Mouse (Mus musculus): Measurements from ENCODE around the gene Armt1. TPM values are rescaled to one million over a fixed set of nuclear protein-coding genes. Genes with fewer than 3 reads are reported as not detected.
A peak's percentile ranks its signal among the peaks of the same experiment; 100 is the strongest.
"Not testable (repeated sequence)": the region's sequence is repeated elsewhere in the genome, so short reads cannot be mapped to it uniquely, and the experiment has no call there.

Armt1 gene
- polyA plus RNA-seq, 1 experiment from 2014 or later = 10.6 TPM

DNA sequence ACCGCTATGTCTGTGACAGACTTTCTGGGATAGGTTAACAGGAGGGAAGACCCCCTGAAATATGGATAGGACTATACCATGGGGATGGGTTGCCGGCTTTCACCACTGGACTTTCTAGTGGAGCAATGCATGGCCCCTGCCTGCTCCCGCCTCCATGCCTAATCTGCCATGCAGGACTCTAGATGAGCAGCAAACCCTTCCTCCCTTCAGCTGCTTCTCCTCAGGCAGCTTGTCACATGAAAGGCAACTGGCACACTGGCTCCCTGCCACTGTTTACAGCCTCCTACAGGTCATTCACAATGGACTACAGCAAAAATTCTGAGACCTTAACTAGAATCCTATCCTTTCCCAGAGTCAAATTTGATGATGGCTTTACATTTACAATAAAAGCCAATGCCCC lies 1.4 kb upstream of the Armt1 start:
- Histone ChIP-seq H3K4me2 (ENCODE audit: low read depth, low read length) (peak overlapping the region; percentile 53), H3K9me3 (ENCODE audit: control insufficient read depth, low read length) (no peaks in the 10 kb centered on the region), H3K4me1 (ENCODE audit: control insufficient read depth, insufficient read depth, low read length) (peaks cover 5% of the 10 kb centered on the region; the same call in 1 of the 2 replicates), H3K9ac (replicated peaks; ENCODE audit: low read depth, low read length) (no peak overlapping the region; the same call in 1 of the 2 replicates), H3K27me3 (ENCODE audit: control insufficient read depth, insufficient read depth, low read length) (no peaks in the 10 kb centered on the region), H3K36me3 (ENCODE audit: control insufficient read depth, insufficient read depth, low read length) (peaks cover 5% of the 10 kb centered on the region; the same call in 1 of the 2 replicates), H3K27ac (ENCODE audit: low read depth, low read length) (no peak overlapping the region), H3K4me3 (ENCODE audit: low read depth, low read length) (no peak overlapping the region)
- no peak for ATAC-seq (ENCODE audit: low read depth)
- 89% methylated on average over 3 of the region's 3 CpGs for WGBS

DNA sequence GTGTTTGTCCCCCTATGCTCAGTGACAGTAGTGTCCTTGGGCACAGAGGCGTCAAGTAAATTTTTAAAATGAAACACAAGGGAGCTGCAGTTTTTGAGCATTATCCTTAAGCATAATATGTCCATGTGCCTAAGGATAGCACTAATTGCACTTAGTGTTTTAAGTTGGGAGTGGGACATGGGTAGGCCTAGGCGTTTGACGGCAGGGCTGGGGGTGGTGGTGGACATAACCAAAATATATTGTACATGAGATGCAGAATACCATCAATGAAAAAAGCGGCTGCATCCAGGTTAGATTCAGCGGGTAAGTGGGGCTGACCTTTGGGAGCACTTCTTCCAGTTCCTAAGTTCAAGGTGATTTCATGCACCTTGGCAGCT lies 533 bp upstream of the Armt1 start:
- Histone ChIP-seq H3K4me2 (ENCODE audit: low read depth, low read length) (peak overlapping the region; percentile 53), H3K27me3 (ENCODE audit: control insufficient read depth, insufficient read depth, low read length) (no peaks in the 10 kb centered on the region), H3K4me1 (ENCODE audit: control insufficient read depth, insufficient read depth, low read length) (peaks cover 5% of the 10 kb centered on the region; the same call in 1 of the 2 replicates), H3K36me3 (ENCODE audit: control insufficient read depth, insufficient read depth, low read length) (no peaks in the 10 kb centered on the region; the same call in 1 of the 2 replicates), H3K9ac (replicated peaks; ENCODE audit: low read depth, low read length) (peak overlapping the region; percentile 53), H3K27ac (ENCODE audit: low read depth, low read length) (peak overlapping the region; percentile 49; the same call in 1 of the 2 replicates), H3K9me3 (ENCODE audit: control insufficient read depth, low read length) (no peaks in the 10 kb centered on the region), H3K4me3 (ENCODE audit: low read depth, low read length) (peak overlapping the region; percentile 64)
- peak; percentile 46; the same call in 1 of the 2 replicates for ATAC-seq (ENCODE audit: low read depth)
- WGBS = 14% methylated on average over 5 of the region's 5 CpGs

DNA sequence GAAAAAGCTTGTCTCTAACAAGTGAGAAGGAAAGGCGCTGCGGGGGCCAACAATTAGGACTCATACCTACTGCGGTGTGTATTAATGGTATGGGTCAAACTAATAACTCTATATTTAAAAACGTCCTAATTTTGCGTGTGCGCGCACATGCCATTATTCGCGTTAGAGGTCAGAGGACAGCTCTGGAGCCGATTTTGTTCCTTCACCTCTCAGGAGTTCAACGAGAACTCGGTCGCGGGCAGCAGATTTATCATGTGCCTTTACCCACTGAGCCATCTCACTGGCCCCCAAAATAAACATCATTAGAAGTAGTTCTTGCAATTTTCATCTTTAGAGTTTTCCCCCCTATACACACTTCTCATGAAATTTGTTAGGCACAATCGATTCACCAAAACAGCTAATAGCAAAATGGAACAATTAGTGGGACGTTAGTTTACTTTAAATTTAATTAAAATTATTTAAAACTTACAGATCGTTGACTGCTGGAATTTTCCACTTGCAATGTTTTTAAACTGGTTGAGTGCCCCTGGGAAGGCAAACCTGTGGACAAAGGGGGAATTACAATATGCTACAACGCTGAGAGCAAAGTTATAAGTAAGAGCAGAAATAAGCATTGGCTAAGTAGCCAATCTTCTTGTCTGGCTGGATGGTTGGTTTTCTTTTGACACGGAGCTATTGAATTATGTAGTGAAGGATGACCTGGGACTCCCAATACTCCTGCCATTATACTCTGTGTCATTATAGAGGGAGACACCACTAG lies 909 bp downstream of the Armt1 start:
- WGBS = 12% methylated on average over 19 of the region's 19 CpGs
- Histone ChIP-seq H3K9me3 (ENCODE audit: control insufficient read depth, low read length) (no peaks in the 10 kb centered on the region), H3K4me3 (ENCODE audit: low read depth, low read length) (peak overlapping the region; percentile 64), H3K36me3 (ENCODE audit: control insufficient read depth, insufficient read depth, low read length) (no peaks in the 10 kb centered on the region), H3K27me3 (ENCODE audit: control insufficient read depth, insufficient read depth, low read length) (no peaks in the 10 kb centered on the region), H3K27ac (ENCODE audit: low read depth, low read length) (peak overlapping the region; percentile 80; the same call in 1 of the 2 replicates), H3K9ac (replicated peaks; ENCODE audit: low read depth, low read length) (peak overlapping the region; percentile 72), H3K4me2 (ENCODE audit: low read depth, low read length) (peak overlapping the region; percentile 62), H3K4me1 (ENCODE audit: control insufficient read depth, insufficient read depth, low read length) (peaks cover 5% of the 10 kb centered on the region; the same call in 1 of the 2 replicates)
- ATAC-seq (ENCODE audit: low read depth) = no peak; the same call in 1 of the 2 replicates

DNA sequence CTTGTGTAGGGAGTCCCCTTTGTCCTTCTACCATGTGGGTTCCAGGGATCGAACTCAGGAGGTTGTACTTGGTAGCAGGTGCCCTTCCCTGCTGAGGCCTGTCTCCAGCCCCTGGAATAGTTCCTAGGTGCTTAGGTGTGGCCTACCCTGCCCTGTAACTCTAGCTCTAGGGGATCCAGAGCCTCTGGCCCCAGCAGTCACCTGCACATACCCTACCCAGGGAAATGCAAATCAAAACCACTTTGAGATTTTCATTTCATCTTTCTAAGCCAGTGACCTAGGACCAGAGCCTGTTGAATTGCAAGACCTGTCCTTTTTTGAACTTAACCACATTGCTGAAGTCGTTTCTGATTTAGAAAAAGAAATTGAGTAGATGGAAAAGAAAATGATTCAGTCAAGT lies 1.6 kb downstream of the Armt1 start:
- not testable (repeated sequence) for H3K9ac ChIP-seq (replicated peaks; ENCODE audit: low read depth, low read length); H3K27me3 ChIP-seq (ENCODE audit: control insufficient read depth, insufficient read depth, low read length); H3K36me3 ChIP-seq (ENCODE audit: control insufficient read depth, insufficient read depth, low read length); H3K4me1 ChIP-seq (ENCODE audit: control insufficient read depth, insufficient read depth, low read length); H3K9me3 ChIP-seq (ENCODE audit: control insufficient read depth, low read length); H3K4me2 ChIP-seq (ENCODE audit: low read depth, low read length); ATAC-seq (ENCODE audit: low read depth); H3K4me3 ChIP-seq (ENCODE audit: low read depth, low read length); H3K27ac ChIP-seq (ENCODE audit: low read depth, low read length)
- 93% methylated on average over 2 of the region's 2 CpGs for WGBS

DNA sequence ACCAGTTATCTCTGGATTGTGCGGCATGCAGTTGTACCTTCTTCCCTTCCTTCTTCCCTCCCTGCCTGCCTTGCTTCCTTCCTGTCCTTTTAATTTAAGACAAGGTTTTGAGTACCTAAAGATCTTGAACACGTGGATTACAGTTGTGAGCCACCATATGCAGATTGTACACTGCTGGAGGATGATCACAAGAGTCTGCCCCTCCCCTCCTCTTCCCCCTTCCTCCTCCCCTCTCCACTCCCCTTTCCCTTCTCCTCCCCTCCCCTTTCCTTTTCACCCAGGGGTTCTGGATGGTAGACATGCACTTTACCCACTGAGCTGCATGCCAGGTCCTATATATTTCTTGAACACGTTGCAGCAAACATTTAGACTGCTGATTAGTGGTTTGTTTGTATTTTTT lies 3.1 kb downstream of the Armt1 start:
- WGBS = 86% methylated on average over 3 of the region's 3 CpGs
- ATAC-seq (ENCODE audit: low read depth) = no peak
- H3K9ac ChIP-seq (replicated peaks; ENCODE audit: low read depth, low read length) = no peak overlapping the region
- H3K36me3 ChIP-seq (ENCODE audit: control insufficient read depth, insufficient read depth, low read length) = 0 out of 2 replicates have a peak, but pooled peaks cover 6% of the 10 kb centered on the region
- H3K9me3 ChIP-seq (ENCODE audit: control insufficient read depth, low read length) = no peaks in the 10 kb centered on the region
- no peak overlapping the region for H3K4me2 ChIP-seq (ENCODE audit: low read depth, low read length)
- H3K4me3 ChIP-seq (ENCODE audit: low read depth, low read length) = no peak overlapping the region
- H3K4me1 ChIP-seq (ENCODE audit: control insufficient read depth, insufficient read depth, low read length) = peaks cover 5% of the 10 kb centered on the region; the same call in 1 of the 2 replicates
- no peaks in the 10 kb centered on the region for H3K27me3 ChIP-seq (ENCODE audit: control insufficient read depth, insufficient read depth, low read length)
- H3K27ac ChIP-seq (ENCODE audit: low read depth, low read length) = no peak overlapping the region

DNA sequence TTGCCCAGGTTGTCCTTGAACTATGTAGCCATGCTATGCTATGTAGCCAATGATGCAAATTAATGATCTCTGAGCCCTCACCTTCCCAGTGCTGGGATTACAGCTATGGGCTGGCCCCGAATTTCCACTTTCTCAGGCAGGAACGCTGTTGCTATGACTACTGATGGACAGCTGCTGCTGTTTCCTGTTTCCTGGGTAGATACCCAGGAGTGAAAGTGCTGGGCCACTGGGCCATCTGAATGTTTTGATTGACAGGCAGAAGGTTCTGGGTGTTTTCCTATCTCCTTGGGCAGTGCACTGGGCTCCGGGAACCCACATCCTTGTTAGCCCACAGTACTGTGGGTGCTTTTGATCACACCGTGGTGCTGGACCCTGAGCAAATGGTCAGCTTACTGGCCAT lies 24.1 kb downstream of the Armt1 start:
- no peak overlapping the region for H3K4me2 ChIP-seq (ENCODE audit: low read depth, low read length)
- no peaks in the 10 kb centered on the region for H3K27me3 ChIP-seq (ENCODE audit: control insufficient read depth, insufficient read depth, low read length)
- no peak overlapping the region for H3K4me3 ChIP-seq (ENCODE audit: low read depth, low read length)
- H3K36me3 ChIP-seq (ENCODE audit: control insufficient read depth, insufficient read depth, low read length) = peaks cover 9% of the 10 kb centered on the region; the same call in 1 of the 2 replicates
- H3K9ac ChIP-seq (replicated peaks; ENCODE audit: low read depth, low read length) = no peak overlapping the region
- ATAC-seq (ENCODE audit: low read depth) = no peak
- no peaks in the 10 kb centered on the region for H3K9me3 ChIP-seq (ENCODE audit: control insufficient read depth, low read length)
- H3K27ac ChIP-seq (ENCODE audit: low read depth, low read length) = no peak overlapping the region
- WGBS = 82% methylated on average over 4 of the region's 4 CpGs
- no peaks in the 10 kb centered on the region for H3K4me1 ChIP-seq (ENCODE audit: control insufficient read depth, insufficient read depth, low read length)

DNA sequence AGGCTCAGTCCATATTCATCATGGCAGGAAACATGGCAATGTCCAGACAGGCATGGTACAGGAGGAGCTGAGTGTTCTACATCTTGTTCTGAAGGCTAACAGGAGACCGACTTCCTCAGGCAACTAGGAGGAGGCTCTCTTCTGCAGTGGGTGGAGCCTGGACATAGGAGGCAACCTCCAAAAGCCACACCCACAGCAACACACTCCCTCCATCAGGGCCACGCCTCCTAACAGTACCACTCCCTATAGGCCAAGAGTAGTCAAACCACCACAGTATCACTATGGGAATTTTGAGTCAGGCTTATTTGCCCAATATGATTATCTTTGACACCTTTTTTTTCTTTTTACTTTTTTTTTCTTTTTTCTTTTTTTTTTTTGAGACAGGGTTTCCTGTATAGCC lies 27.9 kb downstream of the Armt1 start:
- Histone ChIP-seq H3K4me3 (ENCODE audit: low read depth, low read length) (no peak overlapping the region), H3K27me3 (ENCODE audit: control insufficient read depth, insufficient read depth, low read length) (no peaks in the 10 kb centered on the region), H3K9me3 (ENCODE audit: control insufficient read depth, low read length) (no peaks in the 10 kb centered on the region), H3K4me1 (ENCODE audit: control insufficient read depth, insufficient read depth, low read length) (no peaks in the 10 kb centered on the region), H3K4me2 (ENCODE audit: low read depth, low read length) (no peak overlapping the region), H3K9ac (replicated peaks; ENCODE audit: low read depth, low read length) (no peak overlapping the region), H3K27ac (ENCODE audit: low read depth, low read length) (no peak overlapping the region), H3K36me3 (ENCODE audit: control insufficient read depth, insufficient read depth, low read length) (peaks cover 7% of the 10 kb centered on the region; the same call in 1 of the 2 replicates)
- WGBS = 92% methylated on average over 2 of the region's 2 CpGs
- ATAC-seq (ENCODE audit: low read depth) = no peak

DNA sequence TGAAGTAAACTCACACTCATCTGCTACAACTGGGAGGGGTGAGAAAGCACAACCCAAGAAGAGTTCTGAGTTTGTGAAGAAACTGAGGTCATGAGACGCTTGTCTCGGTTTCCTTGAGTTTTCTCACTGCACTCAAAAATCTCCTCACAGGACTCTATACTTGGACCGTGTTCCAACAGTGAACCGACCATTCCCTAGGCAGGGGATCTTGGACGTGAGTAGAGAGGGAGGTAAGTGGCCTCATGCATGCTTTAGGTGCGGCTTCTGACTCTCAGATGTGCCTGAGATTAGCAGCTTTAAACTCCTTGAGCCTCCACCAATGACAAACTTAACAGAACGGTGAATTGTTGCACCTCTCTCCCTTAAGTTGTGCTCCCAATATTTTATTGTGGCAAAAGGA lies 33.5 kb downstream of the Armt1 start:
- Histone ChIP-seq H3K4me1 (ENCODE audit: control insufficient read depth, insufficient read depth, low read length) (no peaks in the 10 kb centered on the region), H3K9me3 (ENCODE audit: control insufficient read depth, low read length) (no peaks in the 10 kb centered on the region), H3K4me3 (ENCODE audit: low read depth, low read length) (no peak overlapping the region), H3K27ac (ENCODE audit: low read depth, low read length) (no peak overlapping the region), H3K27me3 (ENCODE audit: control insufficient read depth, insufficient read depth, low read length) (no peaks in the 10 kb centered on the region), H3K4me2 (ENCODE audit: low read depth, low read length) (no peak overlapping the region), H3K36me3 (ENCODE audit: control insufficient read depth, insufficient read depth, low read length) (no peaks in the 10 kb centered on the region), H3K9ac (replicated peaks; ENCODE audit: low read depth, low read length) (no peak overlapping the region)
- WGBS = 87% methylated on average over 7 of the region's 7 CpGs
- ATAC-seq (ENCODE audit: low read depth) = no peak

DNA sequence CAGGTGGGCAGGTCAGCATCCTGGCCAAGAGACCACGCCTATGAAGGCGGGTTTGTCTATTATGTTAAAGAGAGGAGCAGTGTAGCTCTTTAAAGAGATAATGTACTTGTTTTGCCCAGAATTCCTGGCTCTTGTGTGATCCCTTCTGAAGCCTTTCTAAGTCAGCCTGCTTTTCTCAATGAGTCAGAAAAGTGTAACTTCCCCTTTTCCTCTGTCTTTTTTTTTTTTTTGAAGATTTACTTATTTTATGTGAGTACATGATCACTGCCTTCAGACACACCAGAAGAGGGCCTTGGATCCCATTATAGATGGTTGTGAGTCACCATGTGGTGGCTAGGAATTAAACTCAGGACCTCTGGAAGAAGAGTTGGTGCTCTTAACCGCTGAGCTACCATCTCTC lies 37.1 kb downstream of the Armt1 start:
- Histone ChIP-seq H3K27ac (ENCODE audit: low read depth, low read length) (no peak overlapping the region), H3K9me3 (ENCODE audit: control insufficient read depth, low read length) (no peaks in the 10 kb centered on the region), H3K27me3 (ENCODE audit: control insufficient read depth, insufficient read depth, low read length) (no peaks in the 10 kb centered on the region), H3K4me3 (ENCODE audit: low read depth, low read length) (no peak overlapping the region), H3K4me1 (ENCODE audit: control insufficient read depth, insufficient read depth, low read length) (no peaks in the 10 kb centered on the region), H3K9ac (replicated peaks; ENCODE audit: low read depth, low read length) (no peak overlapping the region), H3K36me3 (ENCODE audit: control insufficient read depth, insufficient read depth, low read length) (no peaks in the 10 kb centered on the region), H3K4me2 (ENCODE audit: low read depth, low read length) (no peak overlapping the region)
- WGBS = 83% methylated on average over 3 of the region's 3 CpGs
- no peak for ATAC-seq (ENCODE audit: low read depth)

Measured in neural tube, embryonic 14.5 days (tissue).